Mouse (Mus musculus): ENCODE results near the gene Tmem200a.

GRCm38 (mm10) chr10:25876809-25877208 is 202.0 kb downstream of the Tmem200a start:
- TF ChIP-seq POLR2A (IDR thresholded peaks at IDR 0.05; ENCODE audit: borderline replicate concordance, extremely low read depth, insufficient read depth, insufficient read length, poor library complexity, severe bottlenecking), result no peak
- TF ChIP-seq CTCF (IDR thresholded peaks at IDR 0.05; ENCODE audit: borderline replicate concordance, extremely low read depth, insufficient read depth, insufficient read length), result no peak

Measured in brain, embryonic 14.5 days (tissue).